Mouse (Mus musculus) ES-E14 (cell line): Measurements from ENCODE around the gene Dzip1. TPM values are rescaled to one million over a fixed set of nuclear protein-coding genes. Genes with fewer than 3 reads are reported as not detected.

Experiments
- DNase-seq: peaks from one replicate; pipeline ENCODE4 v3.0.0-alpha.2; 2013; ENCODE audit warnings: low read depth, low spot score
- H3K27ac ChIP-seq: 2 replicates; pipeline ENCODE4 v1.5.1; 2012; ENCODE audit warnings: low read depth, mild to moderate bottlenecking, low read length, moderate library complexity, mixed read lengths; ENCODE audit not compliant: poor library complexity, insufficient read depth, severe bottlenecking
- H3K36me3 ChIP-seq: 2 replicates; pipeline ENCODE4 v1.6.1; 2012; ENCODE audit warnings: mild to moderate bottlenecking, low read length, moderate library complexity, mixed read lengths; ENCODE audit not compliant: control insufficient read depth, poor library complexity, insufficient read depth, severe bottlenecking
- H3K4me1 ChIP-seq, 2 experiments: fragments of 150-350 bp in 1 of 2; sonication (generic) in 1 of 2; 2 replicates each; pipeline ENCODE4 v1.6.1; 2012; ENCODE audit warnings: low read length in 2 of 2, mild to moderate bottlenecking in 1 of 2, mixed read lengths in 1 of 2; ENCODE audit not compliant: control insufficient read depth in 2 of 2, insufficient read depth in 2 of 2, poor library complexity in 1 of 2
- H3K4me3 ChIP-seq, 2 experiments: fragments of 150-350 bp in 1 of 2; sonication (generic) in 1 of 2; 2 replicates each; pipeline ENCODE4 v1.5.1; 2012; ENCODE audit warnings: low read length in 2 of 2, low read depth in 1 of 2, mild to moderate bottlenecking in 1 of 2, mixed read lengths in 1 of 2; ENCODE audit not compliant: insufficient read depth in 1 of 2, poor library complexity in 1 of 2, severe bottlenecking in 1 of 2
- H3K9ac ChIP-seq: 2 replicates; pipeline ENCODE4 v1.6.1; 2012; ENCODE audit warnings: low read depth, mild to moderate bottlenecking, low read length, mixed read lengths; ENCODE audit not compliant: poor library complexity, insufficient read depth, severe bottlenecking
- H3K9me3 ChIP-seq: fragments of 150-350 bp; sonication (generic); 2 replicates; pipeline ENCODE4 v1.6.1; 2012; ENCODE audit warnings: low read depth, mild to moderate bottlenecking, low read length; ENCODE audit not compliant: control insufficient read depth, insufficient read depth
- CHD2 ChIP-seq: IDR thresholded peaks from 2 replicates; pipeline ENCODE4 v1.6.1; 2014; ENCODE audit warnings: mild to moderate bottlenecking, low read depth, low read length, inconsistent platforms
- HCFC1 ChIP-seq: IDR thresholded peaks from 2 replicates; pipeline ENCODE4 v1.6.1; 2012; ENCODE audit warnings: low read length, inconsistent platforms, borderline replicate concordance; ENCODE audit not compliant: insufficient read depth
- MAFK ChIP-seq: IDR thresholded peaks from 2 replicates; pipeline ENCODE4 v1.6.1; 2014; ENCODE audit warnings: mild to moderate bottlenecking, low read depth, low read length, inconsistent platforms; ENCODE audit not compliant: insufficient read depth
- ZC3H11A ChIP-seq: IDR thresholded peaks from 2 replicates; pipeline ENCODE4 v1.6.1; 2012; ENCODE audit warnings: low read depth, mild to moderate bottlenecking, inconsistent platforms, low read length, borderline replicate concordance
- ZNF384 ChIP-seq: IDR thresholded peaks from 2 replicates; pipeline ENCODE4 v1.6.1; 2012; ENCODE audit warnings: low read depth, low read length, inconsistent platforms
- in situ Hi-C, 2 experiments: fragments of 600-800 bp; cut with MboI; formaldehyde crosslinking; loops; one replicate each; pipeline ENCODE4 v1.15.1; 2025; ENCODE audit warnings: low sequenced_read_pairs in 2 of 2, inconsistent platforms in 1 of 2; ENCODE audit not compliant: unreplicated experiment in 2 of 2
- total RNA-seq: library from RNA; depleted of rRNA; stranded (reverse); fragments of 300-350 nt; gene quantifications from 2 replicates; pipeline ENCODE4 v1.2.3, GENCODE M21; 2012

The Dzip1 gene
- total RNA-seq, 1 experiment = 6.8 TPM

DNA sequence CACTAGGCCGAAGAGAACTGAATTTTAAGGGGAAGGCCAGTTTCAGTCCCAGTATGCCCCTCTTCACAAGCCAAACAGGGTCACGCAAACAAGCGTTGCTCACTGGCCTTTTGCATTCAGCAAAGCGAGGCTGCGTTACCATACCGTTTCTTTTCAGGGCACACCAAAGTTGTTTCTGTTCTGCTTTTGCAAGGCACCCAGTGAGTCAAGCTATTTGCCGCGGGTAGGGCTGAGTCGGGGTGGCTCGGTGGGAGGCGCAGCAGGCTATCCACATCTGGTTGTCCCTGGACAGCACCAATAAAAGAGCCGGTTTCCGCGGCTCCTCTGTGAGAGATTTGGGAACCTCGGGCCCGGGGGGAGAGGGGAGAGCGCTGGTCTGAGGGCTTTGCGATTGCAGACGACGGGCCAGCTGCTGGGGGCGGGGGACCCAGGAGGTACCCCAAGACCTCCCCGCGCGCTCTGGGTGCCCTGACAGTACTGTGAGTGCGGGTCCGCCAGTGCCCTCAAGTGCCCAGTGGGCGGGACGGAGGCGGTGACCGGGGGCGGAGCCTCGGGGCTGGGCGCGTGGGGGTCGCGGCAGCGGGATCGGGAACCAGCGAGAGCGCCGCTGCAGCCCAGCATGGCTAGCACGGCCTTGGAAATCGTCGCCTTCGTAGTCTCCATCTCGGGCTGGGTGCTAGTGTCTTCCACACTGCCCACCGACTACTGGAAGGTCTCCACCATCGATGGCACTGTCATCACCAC is 70.7 kb downstream of the Dzip1 start:
- H3K4me1 ChIP-seq = no peaks in the 10 kb centered on the region; a peak in 1 of 4 replicates
- no peaks in the 10 kb centered on the region for H3K9me3 ChIP-seq
- in situ Hi-C loops = no loop called here
- H3K27ac ChIP-seq = no peak overlapping the region
- no peak for DNase-seq
- peak overlapping the region; percentile 57 for H3K9ac ChIP-seq
- no peaks in the 10 kb centered on the region for H3K36me3 ChIP-seq
- TF ChIP-seq MAFK (no peak), ZNF384 (no peak), ZC3H11A (no peak), CHD2 (no peak), HCFC1 (no peak)
- peak overlapping the region; percentile 64 to 66 for H3K4me3 ChIP-seq

DNA sequence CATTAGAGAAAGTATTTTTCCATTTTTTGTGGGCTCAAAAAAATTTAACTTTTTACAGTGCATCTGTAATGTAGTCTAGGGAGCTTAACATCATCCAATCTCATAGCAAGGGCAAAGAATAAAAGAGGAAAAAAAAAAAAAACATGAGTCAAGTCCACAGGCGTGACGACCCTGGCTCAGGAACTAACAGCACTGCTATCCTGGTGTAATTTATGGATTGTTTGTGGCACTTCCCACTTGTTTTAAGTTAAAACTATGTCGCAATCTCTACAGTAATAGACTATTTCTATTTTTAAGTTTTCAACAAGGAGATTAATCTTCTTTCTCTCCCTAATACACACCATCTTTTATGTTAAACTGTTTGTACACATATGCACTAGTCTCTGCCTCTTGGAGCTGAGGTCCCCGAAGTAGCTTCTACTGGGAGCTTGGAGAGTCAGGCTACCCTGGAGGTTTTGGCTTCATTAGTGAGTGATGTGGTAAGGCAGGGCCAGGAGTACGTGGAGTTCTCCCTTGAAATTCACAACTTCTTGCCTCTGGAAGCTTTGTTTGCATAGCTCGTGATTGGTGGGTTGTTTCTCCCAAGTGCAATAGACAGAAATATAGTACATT is 73.7 kb downstream of the Dzip1 start:
- H3K9ac ChIP-seq = no peak overlapping the region
- TF ChIP-seq MAFK (no peak), CHD2 (no peak), ZNF384 (no peak), HCFC1 (no peak), ZC3H11A (no peak)
- in situ Hi-C loops = no loop called here
- no peak for DNase-seq
- H3K9me3 ChIP-seq = no peaks in the 10 kb centered on the region
- H3K36me3 ChIP-seq = no peaks in the 10 kb centered on the region
- H3K27ac ChIP-seq = no peak overlapping the region
- H3K4me3 ChIP-seq = no peak overlapping the region
- H3K4me1 ChIP-seq = no peaks in the 10 kb centered on the region; a peak in 1 of 4 replicates

DNA sequence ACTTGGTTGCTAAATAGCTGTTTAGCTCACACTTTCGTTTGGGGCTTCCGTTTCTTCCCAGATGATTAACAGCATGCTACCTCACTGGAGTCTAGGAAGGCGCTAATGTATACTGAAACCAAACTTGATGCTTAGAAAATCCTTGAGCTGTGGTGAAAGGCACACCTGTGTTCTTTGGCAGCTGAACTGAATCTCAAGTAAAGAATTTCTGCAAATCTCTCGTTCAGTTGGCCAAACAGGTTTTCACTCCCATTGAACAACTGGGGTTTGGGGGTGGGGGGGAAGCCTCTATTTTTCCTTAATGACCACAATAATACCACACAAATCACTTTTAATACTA is 74.6 kb downstream of the Dzip1 start:
- Histone ChIP-seq H3K36me3 (no peaks in the 10 kb centered on the region), H3K4me1 (no peaks in the 10 kb centered on the region; a peak in 1 of 4 replicates), H3K27ac (no peak overlapping the region), H3K4me3 (no peak overlapping the region), H3K9ac (no peak overlapping the region), H3K9me3 (no peaks in the 10 kb centered on the region)
- no peak for DNase-seq
- TF ChIP-seq ZC3H11A = no peak
- TF ChIP-seq HCFC1 = no peak
- no peak for TF ChIP-seq ZNF384
- no peak for TF ChIP-seq MAFK
- no peak for TF ChIP-seq CHD2
- in situ Hi-C loops = no loop called here

DNA sequence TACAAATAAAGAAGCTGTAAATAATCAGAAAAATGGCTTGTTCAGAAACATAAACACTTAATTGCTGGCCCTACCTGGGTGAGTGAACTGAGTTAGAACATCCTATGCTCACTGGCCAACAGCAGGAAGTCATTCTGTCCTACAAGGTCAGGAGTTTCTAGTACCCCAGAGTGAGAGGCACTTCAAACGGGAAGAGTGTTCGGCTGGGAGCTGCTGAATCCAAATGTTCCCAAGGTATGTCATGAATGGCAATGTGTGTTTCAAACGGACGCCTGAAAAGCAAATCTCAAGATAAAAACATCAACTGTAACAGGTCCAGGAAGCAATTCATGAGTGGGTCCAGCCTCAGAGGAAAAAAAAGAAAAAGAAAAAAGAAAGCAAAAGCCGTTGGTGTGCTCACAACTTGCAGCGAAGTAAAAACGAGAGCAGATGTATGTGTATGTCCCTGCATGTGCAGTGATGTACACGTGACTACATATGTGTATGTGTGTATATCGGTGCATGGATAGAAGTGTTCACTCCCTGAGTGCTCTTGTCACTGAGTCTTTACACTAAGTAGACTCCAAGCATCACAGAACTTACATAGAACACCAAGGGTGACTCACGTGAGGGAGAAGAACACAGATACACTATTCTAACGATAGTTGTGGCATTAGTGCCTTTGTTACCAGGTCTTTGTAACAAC is 75.1 kb downstream of the Dzip1 start:
- in situ Hi-C loops = no loop called here

More for the DNA sequence above, 75.1 kb downstream of the Dzip1 start:
- Histone ChIP-seq H3K4me3 (no peak overlapping the region), H3K9ac (no peak overlapping the region), H3K27ac (no peak overlapping the region), H3K4me1 (no peaks in the 10 kb centered on the region), H3K36me3 (no peaks in the 10 kb centered on the region), H3K9me3 (no peaks in the 10 kb centered on the region)
- no peak for DNase-seq
- TF ChIP-seq HCFC1 (no peak), CHD2 (no peak), ZNF384 (no peak)
